Mouse (Mus musculus): ENCODE data around the gene Esyt2. TPM values are rescaled to one million over a fixed set of nuclear protein-coding genes. Genes with fewer than 3 reads are reported as not detected.

The Esyt2 gene
- polyA plus RNA-seq, 1 experiment, result 16.1 TPM

- H3K4me2 ChIP-seq (ENCODE audit: low read depth), result no peak overlapping the region
- H3ac ChIP-seq (ENCODE audit: control insufficient read depth, insufficient read length), result no peak overlapping the region
- TF ChIP-seq POLR2AphosphoS2 (IDR thresholded peaks at IDR 0.05; ENCODE audit: insufficient read length, low read depth), result no peak
- no peak for TF ChIP-seq REST (IDR thresholded peaks at IDR 0.05; ENCODE audit: insufficient read depth, insufficient read length)
- TF ChIP-seq MAX (IDR thresholded peaks at IDR 0.05; ENCODE audit: low read depth), result no peak
- TF ChIP-seq USF1 (IDR thresholded peaks at IDR 0.05; ENCODE audit: low read depth), result no peak
- TF ChIP-seq TCF3 (IDR thresholded peaks at IDR 0.05; ENCODE audit: insufficient read length, low read depth), result no peak
- TF ChIP-seq POLR2A (IDR thresholded peaks at IDR 0.05; ENCODE audit: insufficient read length, low read depth), result no peak
- no peak for TF ChIP-seq MYOG (IDR thresholded peaks at IDR 0.05; ENCODE audit: control insufficient read depth in 1 of 3, insufficient read depth in 1 of 3, insufficient read length in 2 of 3, low read depth in 2 of 3)
- TF ChIP-seq SRF (IDR thresholded peaks at IDR 0.05; ENCODE audit: control insufficient read depth, insufficient read length, low read depth), result no peak
- H3K4me3 ChIP-seq, result no peak overlapping the region
- peaks cover 29% of the 10 kb centered on the region for H3K36me3 ChIP-seq (ENCODE audit: control insufficient read depth, insufficient read depth)
- no peaks in the 10 kb centered on the region for H3K27me3 ChIP-seq (ENCODE audit: control insufficient read depth, insufficient read depth, insufficient read length)
- H3K79me2 ChIP-seq (ENCODE audit: control insufficient read depth, insufficient read depth), result no peaks in the 10 kb centered on the region
Observed at GRCm38 (mm10) chr12:116334253-116334652, 53.3 kb downstream of the Esyt2 start.

GRCm38 (mm10) chr12:116340160-116340559 lies 59.2 kb downstream of the Esyt2 start:
- Histone ChIP-seq H3K36me3 (ENCODE audit: control insufficient read depth, insufficient read depth) (peaks cover 42% of the 10 kb centered on the region), H3K4me2 (ENCODE audit: low read depth) (no peak overlapping the region)
- TF ChIP-seq MAX (IDR thresholded peaks at IDR 0.05; ENCODE audit: low read depth) (no peak), TCF12 (IDR thresholded peaks at IDR 0.05; ENCODE audit: insufficient read depth, poor library complexity, severe bottlenecking) (no peak), POLR2A (IDR thresholded peaks at IDR 0.05; ENCODE audit: insufficient read length, low read depth) (no peak), USF1 (IDR thresholded peaks at IDR 0.05; ENCODE audit: low read depth) (no peak), SRF (IDR thresholded peaks at IDR 0.05; ENCODE audit: control insufficient read depth, insufficient read length, low read depth) (no peak), MYOG (IDR thresholded peaks at IDR 0.05; ENCODE audit: control insufficient read depth in 1 of 3, insufficient read depth in 1 of 3, insufficient read length in 2 of 3, low read depth in 2 of 3) (no peak), MYOD1 (IDR thresholded peaks at IDR 0.05; ENCODE audit: control insufficient read depth in 1 of 3, insufficient read length in 2 of 3, low read depth in 2 of 3) (no peak), E2F4 (IDR thresholded peaks at IDR 0.05; ENCODE audit: insufficient read depth) (no peak), REST (IDR thresholded peaks at IDR 0.05; ENCODE audit: insufficient read depth, insufficient read length) (no peak), TCF3 (IDR thresholded peaks at IDR 0.05; ENCODE audit: insufficient read length, low read depth) (no peak), CEBPB (IDR thresholded peaks at IDR 0.05; ENCODE audit: insufficient read depth, poor library complexity, severe bottlenecking) (no peak), POLR2AphosphoS2 (IDR thresholded peaks at IDR 0.05; ENCODE audit: insufficient read length, low read depth) (no peak)

GRCm38 (mm10) chr12:116348755-116349286 lies 67.8 kb downstream of the Esyt2 start:
- Histone ChIP-seq H3K36me3 (ENCODE audit: control insufficient read depth, insufficient read depth) (peaks cover 22% of the 10 kb centered on the region), H3ac (ENCODE audit: control insufficient read depth, insufficient read length) (no peak overlapping the region)
- no peak for TF ChIP-seq TCF3 (IDR thresholded peaks at IDR 0.05; ENCODE audit: insufficient read length, low read depth)

More at GRCm38 (mm10) chr12:116340160-116340559, 59.2 kb downstream of the Esyt2 start:
- Histone ChIP-seq H3K4me3 (no peak overlapping the region), H3K27me3 (ENCODE audit: control insufficient read depth, insufficient read depth, insufficient read length) (no peaks in the 10 kb centered on the region), H3ac (ENCODE audit: control insufficient read depth, insufficient read length) (no peak overlapping the region), H3K79me2 (ENCODE audit: control insufficient read depth, insufficient read depth) (no peaks in the 10 kb centered on the region)

GRCm38 (mm10) chr12:116349376-116349775 lies 68.4 kb downstream of the Esyt2 start:
- H3K36me3 ChIP-seq (ENCODE audit: control insufficient read depth, insufficient read depth), result peaks cover 19% of the 10 kb centered on the region
- TF ChIP-seq MYOD1 (IDR thresholded peaks at IDR 0.05; ENCODE audit: control insufficient read depth in 1 of 3, insufficient read length in 2 of 3, low read depth in 2 of 3) (no peak), POLR2AphosphoS2 (IDR thresholded peaks at IDR 0.05; ENCODE audit: insufficient read length, low read depth) (no peak), REST (IDR thresholded peaks at IDR 0.05; ENCODE audit: insufficient read depth, insufficient read length) (no peak), TCF12 (IDR thresholded peaks at IDR 0.05; ENCODE audit: insufficient read depth, poor library complexity, severe bottlenecking) (no peak), SRF (IDR thresholded peaks at IDR 0.05; ENCODE audit: control insufficient read depth, insufficient read length, low read depth) (no peak), USF1 (IDR thresholded peaks at IDR 0.05; ENCODE audit: low read depth) (no peak), CEBPB (IDR thresholded peaks at IDR 0.05; ENCODE audit: insufficient read depth, poor library complexity, severe bottlenecking) (no peak), E2F4 (IDR thresholded peaks at IDR 0.05; ENCODE audit: insufficient read depth) (no peak), TCF3 (IDR thresholded peaks at IDR 0.05; ENCODE audit: insufficient read length, low read depth) (no peak)
- H3K79me2 ChIP-seq (ENCODE audit: control insufficient read depth, insufficient read depth), result no peaks in the 10 kb centered on the region
- no peak overlapping the region for H3ac ChIP-seq (ENCODE audit: control insufficient read depth, insufficient read length)
- H3K4me2 ChIP-seq (ENCODE audit: low read depth), result no peak overlapping the region
- no peak overlapping the region for H3K4me3 ChIP-seq
- no peaks in the 10 kb centered on the region for H3K27me3 ChIP-seq (ENCODE audit: control insufficient read depth, insufficient read depth, insufficient read length)

More at GRCm38 (mm10) chr12:116348755-116349286, 67.8 kb downstream of the Esyt2 start:
- Histone ChIP-seq H3K4me2 (ENCODE audit: low read depth) (no peak overlapping the region), H3K27me3 (ENCODE audit: control insufficient read depth, insufficient read depth, insufficient read length) (no peaks in the 10 kb centered on the region), H3K79me2 (ENCODE audit: control insufficient read depth, insufficient read depth) (no peaks in the 10 kb centered on the region), H3K4me3 (no peak overlapping the region)

- Histone ChIP-seq H3K4me3 (no peak overlapping the region), H3ac (ENCODE audit: control insufficient read depth, insufficient read length) (no peak overlapping the region), H3K36me3 (ENCODE audit: control insufficient read depth, insufficient read depth) (peaks cover 15% of the 10 kb centered on the region), H3K79me2 (ENCODE audit: control insufficient read depth, insufficient read depth) (no peaks in the 10 kb centered on the region), H3K27me3 (ENCODE audit: control insufficient read depth, insufficient read depth, insufficient read length) (no peaks in the 10 kb centered on the region), H3K4me2 (ENCODE audit: low read depth) (no peak overlapping the region)
- TF ChIP-seq E2F4 (IDR thresholded peaks at IDR 0.05; ENCODE audit: insufficient read depth) (no peak), MAX (IDR thresholded peaks at IDR 0.05; ENCODE audit: low read depth) (no peak), TCF12 (IDR thresholded peaks at IDR 0.05; ENCODE audit: insufficient read depth, poor library complexity, severe bottlenecking) (no peak), USF1 (IDR thresholded peaks at IDR 0.05; ENCODE audit: low read depth) (no peak), POLR2AphosphoS2 (IDR thresholded peaks at IDR 0.05; ENCODE audit: insufficient read length, low read depth) (no peak), SRF (IDR thresholded peaks at IDR 0.05; ENCODE audit: control insufficient read depth, insufficient read length, low read depth) (no peak), REST (IDR thresholded peaks at IDR 0.05; ENCODE audit: insufficient read depth, insufficient read length) (no peak), CEBPB (IDR thresholded peaks at IDR 0.05; ENCODE audit: insufficient read depth, poor library complexity, severe bottlenecking) (no peak), MYOG (IDR thresholded peaks at IDR 0.05; ENCODE audit: control insufficient read depth in 1 of 3, insufficient read depth in 1 of 3, insufficient read length in 2 of 3, low read depth in 2 of 3) (no peak), TCF3 (IDR thresholded peaks at IDR 0.05; ENCODE audit: insufficient read length, low read depth) (no peak), MYOD1 (IDR thresholded peaks at IDR 0.05; ENCODE audit: control insufficient read depth in 1 of 3, insufficient read length in 2 of 3, low read depth in 2 of 3) (no peak), POLR2A (IDR thresholded peaks at IDR 0.05; ENCODE audit: insufficient read length, low read depth) (no peak)
Observed at GRCm38 (mm10) chr12:116351022-116351421, 70.0 kb downstream of the Esyt2 start.

Measured in myocyte (in vitro differentiated cells).